Mouse (Mus musculus) frontal cortex, postnatal 14 days (tissue): ENCODE data around the gene Lefty2.

ENCODE experiments used
- DNase-seq, 2 experiments: peaks; one replicate each; pipeline ENCODE4 v3.0.0; 2022; ENCODE audit warnings: low spot score in 2 of 2

The Lefty2 gene

DNA sequence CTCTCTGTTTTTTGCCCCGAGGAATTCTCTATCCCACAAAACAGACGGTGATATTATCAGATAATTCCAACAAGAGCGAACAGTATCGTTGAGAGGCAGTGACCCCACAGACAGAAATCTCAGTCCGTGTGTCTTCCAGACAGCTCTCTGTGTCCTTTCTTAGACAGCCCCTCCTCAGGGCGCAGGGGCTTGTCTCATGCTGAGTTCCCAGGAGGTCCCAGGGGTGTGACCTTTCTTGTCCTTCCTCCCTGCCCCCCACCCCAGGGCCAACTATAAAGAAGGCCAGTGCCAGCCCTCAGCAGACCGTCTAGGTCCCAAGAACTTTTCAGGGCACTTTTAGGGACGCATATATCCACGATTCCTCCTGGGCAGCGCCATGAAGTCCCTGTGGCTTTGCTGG is at the start of gene Lefty2:
Gene Lefty2, plus strand, starts transcription at position 301 of the 400 bp plus-strand sequence.
- no peak for DNase-seq

DNA sequence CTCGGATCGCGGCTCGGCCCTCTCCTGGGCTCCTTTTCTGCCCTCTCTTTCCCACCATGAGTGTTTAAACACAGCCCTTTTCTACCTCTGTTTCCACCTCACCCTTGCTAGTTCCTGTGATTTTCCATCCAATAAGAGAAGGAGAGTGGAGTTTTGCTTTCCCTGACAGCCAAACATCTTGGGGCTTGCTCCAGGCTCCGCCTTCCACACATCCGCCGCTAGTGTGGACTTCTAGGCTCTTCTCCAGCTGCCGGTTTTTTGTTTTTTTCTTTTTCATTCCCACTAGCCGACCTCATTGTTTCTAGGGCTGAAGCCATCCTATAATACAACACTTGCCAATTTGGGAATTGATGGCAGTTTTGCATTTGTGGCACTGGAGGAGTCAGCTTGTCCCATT is 44.8 kb upstream of the Lefty2 start:
- peak; percentile 56 to 60 for DNase-seq

DNA sequence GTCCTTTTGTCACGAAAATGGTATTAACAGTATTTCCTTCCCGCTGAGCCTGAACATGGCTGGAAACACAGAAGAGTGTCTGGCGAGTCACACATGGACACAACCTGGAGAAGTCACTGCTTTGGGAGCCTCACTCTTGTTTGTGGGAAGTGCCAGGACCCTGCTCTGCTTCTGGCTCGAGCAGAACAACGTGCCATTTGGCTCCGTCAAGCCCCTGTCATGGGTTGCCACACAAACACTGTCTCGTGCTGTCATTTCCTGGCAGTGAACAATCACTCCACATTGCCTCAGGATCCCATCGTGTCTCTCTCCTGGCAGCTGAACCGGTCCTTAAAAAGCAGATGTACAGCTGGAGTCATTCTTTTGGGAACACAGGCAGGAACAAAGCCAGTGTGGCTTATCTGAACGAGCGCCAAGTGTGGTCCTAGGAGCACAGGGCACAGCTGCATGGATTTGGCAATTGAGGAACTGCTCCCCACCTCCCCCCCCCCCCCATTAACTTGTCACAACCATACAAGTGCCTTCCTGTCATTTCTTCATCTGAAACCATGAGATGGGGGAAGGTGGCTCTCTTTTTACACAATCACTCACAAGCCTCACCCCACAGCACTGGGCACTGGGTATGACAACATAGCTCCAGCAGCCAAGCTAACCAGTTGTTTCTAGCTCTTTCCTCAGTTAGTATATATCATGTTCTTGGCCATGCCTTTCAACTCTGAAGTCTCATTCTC is 44.2 kb upstream of the Lefty2 start:
- DNase-seq = peak; percentile 27 to 33

DNA sequence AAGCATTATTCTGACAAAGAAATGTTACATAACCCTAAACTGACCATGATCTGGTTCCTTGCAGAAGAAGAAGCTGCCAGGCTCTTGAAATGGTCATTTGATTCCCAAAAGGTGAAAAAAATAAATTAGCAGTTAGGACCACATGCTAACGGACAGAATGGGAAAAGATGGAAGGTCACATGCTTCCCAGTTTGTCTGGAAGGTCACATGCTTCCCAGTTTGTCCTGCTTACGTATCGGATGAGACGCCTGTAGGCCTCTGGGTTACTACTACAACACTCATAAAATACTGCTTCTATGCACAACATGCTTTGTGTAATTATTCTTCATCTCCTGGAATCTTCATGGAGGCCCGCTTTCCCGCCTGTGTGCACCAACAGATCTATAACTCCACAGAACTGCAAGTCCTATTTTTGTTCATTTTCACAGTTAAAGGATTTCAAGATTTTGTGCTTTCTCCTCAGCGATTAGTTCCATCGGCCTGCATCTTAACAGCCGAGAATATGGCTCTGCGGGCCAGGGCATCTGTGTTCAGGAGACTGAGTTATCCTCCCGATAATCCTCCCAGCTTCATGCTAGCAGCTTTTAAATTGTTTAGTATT is 43.1 kb upstream of the Lefty2 start:
- DNase-seq = no peak

- DNase-seq = peak; percentile 100
These were observed 42.3 kb upstream of the Lefty2 start, which contains the start of gene Sde2 for GRCm38 (mm10) chr1:180850316-180851270. Gene Sde2, plus strand, starts transcription at chr1:180851127.

- no peak for DNase-seq
These were observed 34.1 kb upstream of the Lefty2 start for GRCm38 (mm10) chr1:180858763-180859162.

GRCm38 (mm10) chr1:180860030-180860429 is 32.9 kb upstream of the Lefty2 start:
- DNase-seq = no peak

DNA sequence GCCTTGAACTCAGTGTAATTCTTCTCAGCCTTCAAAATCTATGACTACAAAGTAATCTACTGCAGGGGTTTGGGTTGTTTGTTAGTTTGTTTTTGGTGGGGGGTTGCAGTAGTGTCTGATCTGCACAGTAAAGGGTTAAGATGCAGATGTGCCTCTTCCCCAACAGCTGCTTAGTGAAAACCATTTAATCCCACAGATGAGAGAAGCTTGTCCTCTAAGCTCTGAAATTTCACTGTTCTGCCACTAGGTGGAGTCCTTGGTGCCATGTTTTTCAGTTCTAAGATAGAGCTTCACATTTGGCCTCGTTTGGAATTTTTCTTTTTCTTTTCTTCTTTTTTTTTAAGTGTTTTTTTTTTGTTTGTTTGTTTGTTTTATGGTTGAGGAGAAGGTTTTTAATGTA is 29.3 kb upstream of the Lefty2 start:
- DNase-seq = no peak

- no peak for DNase-seq
These were observed 26.9 kb upstream of the Lefty2 start for GRCm38 (mm10) chr1:180866001-180866400.

GRCm38 (mm10) chr1:180870122-180870650 is 22.7 kb upstream of the Lefty2 start:
- DNase-seq = no peak

- DNase-seq = no peak
These were observed 18.9 kb upstream of the Lefty2 start for GRCm38 (mm10) chr1:180873861-180874484.

GRCm38 (mm10) chr1:180874615-180875014 is 18.3 kb upstream of the Lefty2 start:
- DNase-seq = no peak

DNA sequence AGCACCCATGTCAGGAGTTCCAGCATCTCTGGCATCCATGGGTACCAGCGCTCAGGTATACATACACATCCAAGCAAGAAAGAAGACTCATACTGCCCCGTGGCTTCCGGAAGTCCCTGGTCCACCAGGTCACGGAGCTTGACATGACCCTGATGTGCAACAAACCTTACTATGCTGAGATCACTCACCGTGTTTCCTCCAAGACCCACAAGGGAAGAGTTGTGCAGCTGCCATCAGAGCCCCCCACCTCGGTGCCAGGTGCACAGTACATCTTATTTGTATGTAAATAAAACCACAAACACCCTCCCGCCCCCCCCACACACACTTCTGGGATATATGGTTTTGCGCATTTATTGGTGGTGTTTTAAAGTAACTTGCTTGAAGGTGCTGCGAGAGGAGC is 17.8 kb upstream of the Lefty2 start:
- DNase-seq = no peak

DNA sequence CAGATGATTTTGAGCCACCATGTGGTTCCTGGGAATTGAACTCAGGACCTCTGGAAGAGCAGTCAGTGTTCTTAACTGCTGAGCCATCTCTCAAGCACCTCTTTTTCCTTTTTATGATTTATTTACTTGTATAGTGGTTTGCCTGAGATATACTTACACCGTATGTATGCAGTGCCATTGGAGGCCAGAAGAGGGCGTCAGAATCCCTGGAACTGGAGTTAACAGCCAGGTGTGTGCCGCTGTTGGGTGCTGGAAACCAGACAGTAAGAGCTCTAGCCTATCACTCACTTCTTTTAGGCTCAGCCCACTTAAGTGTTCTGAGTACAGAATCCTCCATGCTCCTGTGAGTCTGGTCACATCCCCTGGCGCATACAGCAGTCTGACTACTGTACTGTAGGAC is 15.4 kb upstream of the Lefty2 start:
- DNase-seq = no peak

DNA sequence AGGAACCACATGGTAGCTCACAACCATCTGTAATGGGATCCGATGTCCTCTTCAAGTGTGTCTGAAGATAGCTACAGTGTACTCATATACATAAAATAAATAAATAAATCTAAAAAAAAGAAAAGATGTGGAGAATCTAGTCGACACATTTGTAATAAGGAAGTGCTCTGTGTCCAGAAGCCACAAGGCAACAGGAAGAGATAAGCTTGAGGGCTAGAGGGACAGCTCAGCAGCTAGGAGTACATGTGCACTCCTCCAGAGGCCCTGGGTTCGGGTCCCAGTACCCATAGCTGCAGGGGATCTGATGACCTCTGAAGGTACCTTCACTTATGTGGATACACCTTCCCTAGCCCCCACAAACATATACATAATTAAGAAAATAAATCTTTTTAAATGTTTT is 11.1 kb upstream of the Lefty2 start:
- no peak for DNase-seq

DNA sequence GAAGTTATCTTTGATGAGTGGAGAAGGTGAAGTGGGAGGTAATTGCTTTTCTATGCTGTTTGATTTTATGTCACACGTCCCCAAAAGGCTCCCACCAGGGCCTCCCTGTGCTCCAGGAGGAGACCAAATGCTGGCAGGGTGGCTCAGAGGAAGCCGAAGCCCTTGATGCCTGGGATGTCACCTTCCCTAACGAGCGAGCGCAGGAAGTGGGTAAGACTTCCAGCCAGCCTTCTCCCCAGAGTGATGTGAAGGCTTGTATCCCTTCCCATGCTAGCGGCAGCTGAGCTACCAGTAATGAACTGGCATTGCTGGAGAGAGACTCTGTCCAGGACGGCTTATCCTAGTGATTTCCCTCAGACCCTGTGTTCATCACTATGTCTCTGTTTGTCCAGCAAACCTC is 9.2 kb upstream of the Lefty2 start:
- DNase-seq = no peak

- no peak for DNase-seq
These were observed 8.4 kb upstream of the Lefty2 start for GRCm38 (mm10) chr1:180884484-180884883.

GRCm38 (mm10) chr1:180888556-180889042 is 4.3 kb upstream of the Lefty2 start:
- DNase-seq = no peak

GRCm38 (mm10) chr1:180889172-180889571 is 3.7 kb upstream of the Lefty2 start:
- DNase-seq = no peak

DNA sequence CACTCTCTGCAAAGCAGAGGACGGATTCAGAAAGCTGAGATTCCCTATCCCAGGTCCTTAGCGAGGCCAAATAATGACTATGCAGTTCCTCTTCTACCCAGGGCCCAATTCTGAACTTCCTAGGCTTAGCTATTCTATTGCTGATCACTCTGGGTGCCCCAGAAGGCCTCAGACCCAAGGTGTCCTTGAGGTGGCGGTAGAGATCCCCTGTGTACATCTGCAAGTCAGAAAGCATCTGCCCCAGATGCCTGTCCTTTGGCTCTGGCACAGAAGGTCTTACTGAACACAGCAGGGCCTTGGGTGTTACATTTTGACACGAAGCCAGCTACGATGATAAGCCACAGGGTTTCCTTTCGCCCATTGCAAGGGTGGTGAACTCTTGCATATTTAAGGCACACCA is 3.1 kb upstream of the Lefty2 start:
- DNase-seq = no peak
